Mouse (Mus musculus) CD4-positive helper T cell, adult 2 months (primary cell): Measurements from ENCODE around the gene Gpr179.
"Not testable (repeated sequence)": the region's sequence is repeated elsewhere in the genome, so short reads cannot be mapped to it uniquely, and the experiment has no call there.

Experiments
- DNase-seq: peaks from one replicate; pipeline ENCODE4 v3.0.0-alpha.2; 2012; ENCODE audit warnings: low read depth, missing footprints, low spot score

Gene Gpr179

DNA sequence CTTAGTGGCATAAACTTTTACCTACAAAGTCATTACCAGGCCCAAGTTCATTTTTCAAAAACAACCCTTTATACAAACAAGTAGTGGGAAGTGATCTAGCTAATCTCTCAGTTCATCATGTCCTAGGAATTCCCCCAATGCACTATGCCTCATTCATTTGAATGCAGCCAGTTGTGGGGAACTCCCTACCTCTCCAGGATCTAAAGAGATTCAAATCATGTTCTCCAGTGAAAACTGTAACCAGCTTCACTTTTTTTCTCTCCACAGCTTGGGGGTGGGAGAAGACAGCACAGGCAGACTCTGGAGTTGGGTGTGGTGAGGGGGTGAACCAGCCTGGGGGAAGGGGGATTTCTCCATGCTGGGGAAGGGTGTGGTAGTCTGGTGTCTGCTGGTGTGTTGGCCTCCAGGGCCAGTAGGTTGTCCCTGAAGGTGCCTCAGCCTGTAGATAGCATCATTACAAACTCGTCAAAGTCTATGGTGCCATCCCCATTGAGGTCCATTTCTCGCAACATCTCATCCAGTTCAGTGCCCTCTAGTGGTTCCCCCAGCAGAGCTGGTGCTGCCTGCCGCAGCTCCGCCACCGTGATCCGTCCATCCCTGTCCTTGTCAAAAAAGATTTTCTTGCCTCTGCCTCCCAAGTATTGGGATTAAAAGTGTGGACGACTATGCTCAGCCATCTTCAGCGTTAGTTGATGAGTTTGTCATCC lies 29.8 kb downstream of the Gpr179 start:
- DNase-seq: peak; percentile 53

DNA sequence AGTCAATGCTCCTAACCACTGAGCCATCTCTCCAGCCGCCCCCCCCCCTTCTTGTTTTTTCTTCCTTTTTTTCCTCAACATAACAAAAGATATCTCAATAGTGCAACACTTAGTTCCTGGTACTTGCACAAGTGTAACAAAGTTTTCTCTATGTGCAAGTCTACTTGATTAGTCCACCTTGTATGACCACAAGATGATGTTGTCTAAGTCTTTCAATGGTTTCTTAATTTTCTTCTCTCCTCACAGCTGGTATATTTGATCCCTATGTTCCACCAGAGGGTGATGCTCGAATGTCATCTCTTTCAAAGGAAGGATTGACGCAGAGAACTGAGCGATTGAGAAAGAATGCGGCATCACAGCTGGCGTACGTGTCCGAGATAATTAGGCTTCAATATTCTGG lies 30.7 kb downstream of the Gpr179 start:
- DNase-seq: no peak

- DNase-seq: peak; percentile 99
Observed at GRCm38 (mm10) chr11:97315504-97316503, 36.1 kb downstream of the Gpr179 start, which contains the start of gene Mrpl45. Gene Mrpl45, plus strand, starts transcription at chr11:97315716.

DNA sequence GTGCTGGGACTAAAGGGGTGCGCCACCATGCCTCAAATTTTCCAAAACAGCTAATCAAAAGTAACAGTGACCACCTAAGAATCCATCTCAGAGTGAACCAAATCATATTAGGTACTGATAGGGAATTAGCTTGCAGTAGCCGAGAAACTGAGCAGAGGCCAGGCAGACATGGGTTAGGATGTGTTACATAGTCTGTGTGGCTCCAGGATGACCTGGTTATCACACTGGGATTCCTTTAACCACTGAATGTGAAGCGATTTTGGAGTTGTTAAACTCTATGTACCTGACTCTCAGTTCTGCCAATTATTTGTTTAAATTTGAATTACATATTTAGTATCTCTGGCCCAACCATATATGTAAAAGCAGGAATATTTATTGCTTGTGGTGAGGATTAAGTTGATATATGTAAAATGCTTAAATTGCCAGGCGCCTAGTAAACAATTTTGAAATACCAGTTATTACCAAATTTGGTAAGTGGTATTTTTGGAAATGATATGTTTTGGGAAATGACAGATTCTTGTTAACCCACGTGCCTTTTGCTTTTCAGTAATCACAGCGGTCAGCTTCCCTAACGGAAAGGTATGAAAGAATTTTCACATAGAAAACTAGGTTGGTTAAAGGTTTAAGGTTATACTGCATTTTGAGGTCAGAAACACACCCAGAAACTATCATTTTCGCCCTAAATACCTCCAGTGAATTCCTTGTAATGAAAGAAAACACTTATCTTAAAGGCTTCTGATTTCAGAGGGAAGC lies 37.0 kb downstream of the Gpr179 start:
- no peak for DNase-seq

- DNase-seq: peak; percentile 23
Observed at GRCm38 (mm10) chr11:97314110-97314509, 37.8 kb downstream of the Gpr179 start.

DNA sequence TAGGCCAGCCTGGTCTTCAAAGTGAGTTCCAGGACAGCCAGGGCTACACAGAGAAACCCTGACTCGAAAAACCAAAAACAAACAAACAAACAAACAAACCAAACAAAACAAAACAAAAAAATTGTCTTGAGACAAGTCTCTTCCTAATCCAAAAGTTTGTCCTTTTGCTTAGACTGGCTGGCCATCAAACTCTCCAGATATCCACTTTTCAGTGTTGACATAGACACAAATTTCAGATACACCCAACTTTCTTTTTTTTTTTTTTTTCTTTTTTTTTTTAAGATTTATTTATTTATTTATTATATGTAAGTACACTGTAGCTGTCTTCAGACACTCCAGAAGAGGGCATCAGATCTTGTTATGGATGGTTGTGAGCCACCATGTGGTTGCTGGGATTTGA lies 39.0 kb downstream of the Gpr179 start:
- not testable (repeated sequence) for DNase-seq

DNA sequence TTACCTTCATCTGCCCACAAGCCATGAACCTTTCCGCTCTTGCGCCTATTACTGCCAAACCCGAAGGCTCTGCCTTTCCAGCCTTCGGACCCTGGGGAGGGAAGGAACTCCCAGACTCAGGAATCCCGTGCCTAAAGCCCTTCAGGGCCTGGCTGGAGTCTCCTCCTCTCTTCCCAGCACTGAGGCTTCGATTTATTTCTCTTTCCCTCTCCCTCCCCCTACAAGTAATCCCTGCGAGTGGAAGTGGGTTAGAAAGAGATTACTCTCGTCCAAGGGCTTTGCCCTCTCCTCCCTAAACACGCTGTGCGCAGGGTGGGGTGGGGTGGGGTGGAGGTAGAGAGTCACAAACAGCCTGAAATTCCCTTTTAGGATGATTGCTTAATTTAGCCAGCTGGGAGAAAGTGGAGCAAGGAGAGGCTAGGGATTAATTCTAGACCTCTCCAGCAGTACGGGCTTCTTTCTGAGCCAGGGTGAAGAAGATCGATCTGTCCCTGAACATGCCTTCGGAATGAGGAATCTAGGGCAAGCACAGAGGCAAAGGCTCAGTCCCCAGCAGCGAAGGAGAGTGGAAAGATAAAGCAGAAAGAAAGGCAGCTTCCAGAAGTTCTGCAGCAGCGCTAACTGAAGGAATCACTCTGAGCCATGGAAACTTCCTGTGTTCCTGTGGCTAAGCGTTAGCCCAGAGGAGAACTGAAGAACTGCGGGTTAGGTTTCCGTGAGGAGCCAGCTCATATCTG lies 40.8 kb downstream of the Gpr179 start:
- DNase-seq: no peak

DNA sequence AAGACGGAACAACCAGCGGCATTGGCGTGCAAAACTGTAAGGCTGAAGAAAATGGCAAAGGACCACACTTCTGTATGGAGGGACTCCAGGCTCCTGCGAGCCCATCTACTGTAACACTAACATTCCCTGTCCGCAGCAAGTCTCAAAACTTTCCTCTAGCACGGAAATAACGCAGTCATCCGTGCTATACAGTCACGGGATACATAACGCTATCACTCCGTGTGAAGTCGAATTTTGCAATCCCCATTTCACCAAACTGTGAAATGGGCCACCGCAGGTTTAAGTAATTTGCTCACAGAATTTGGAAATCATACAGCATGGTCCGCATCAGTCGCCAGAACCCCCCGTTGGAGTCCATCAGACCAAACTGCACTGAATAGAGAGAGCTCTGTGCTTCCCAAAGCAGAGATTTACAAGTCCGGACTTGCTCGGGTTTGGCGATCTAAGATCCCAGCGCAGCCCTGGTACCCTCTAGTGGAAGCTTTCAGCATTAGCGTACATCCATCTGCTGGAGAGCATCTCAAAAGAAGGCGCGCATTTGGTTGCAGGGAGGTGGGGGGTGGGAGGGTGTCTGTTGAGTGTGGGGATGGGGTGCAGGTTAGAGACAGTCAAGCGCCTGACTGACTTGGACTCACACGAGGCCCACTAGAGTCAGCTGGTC lies 41.8 kb downstream of the Gpr179 start:
- peak; percentile 83 for DNase-seq

DNA sequence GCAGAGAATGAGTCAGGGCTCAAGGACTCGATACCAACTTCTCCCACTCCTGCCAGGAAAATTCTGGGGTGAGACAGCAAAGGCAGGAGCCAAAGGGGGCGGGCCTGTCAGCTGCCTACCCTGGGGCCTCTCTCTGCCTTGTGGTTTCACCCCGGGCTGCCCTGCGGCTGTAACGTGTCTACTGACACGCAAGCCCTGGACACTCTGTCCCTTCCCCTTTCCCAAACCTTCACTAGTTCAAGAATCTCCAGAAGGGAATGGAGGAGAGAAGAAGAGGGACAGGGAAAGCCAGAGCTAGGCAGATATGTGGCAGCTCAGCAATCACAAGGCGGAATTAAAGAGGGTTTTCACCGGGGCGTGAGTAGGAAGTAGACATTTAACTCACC lies 42.4 kb downstream of the Gpr179 start:
- DNase-seq: peak; percentile 40

DNA sequence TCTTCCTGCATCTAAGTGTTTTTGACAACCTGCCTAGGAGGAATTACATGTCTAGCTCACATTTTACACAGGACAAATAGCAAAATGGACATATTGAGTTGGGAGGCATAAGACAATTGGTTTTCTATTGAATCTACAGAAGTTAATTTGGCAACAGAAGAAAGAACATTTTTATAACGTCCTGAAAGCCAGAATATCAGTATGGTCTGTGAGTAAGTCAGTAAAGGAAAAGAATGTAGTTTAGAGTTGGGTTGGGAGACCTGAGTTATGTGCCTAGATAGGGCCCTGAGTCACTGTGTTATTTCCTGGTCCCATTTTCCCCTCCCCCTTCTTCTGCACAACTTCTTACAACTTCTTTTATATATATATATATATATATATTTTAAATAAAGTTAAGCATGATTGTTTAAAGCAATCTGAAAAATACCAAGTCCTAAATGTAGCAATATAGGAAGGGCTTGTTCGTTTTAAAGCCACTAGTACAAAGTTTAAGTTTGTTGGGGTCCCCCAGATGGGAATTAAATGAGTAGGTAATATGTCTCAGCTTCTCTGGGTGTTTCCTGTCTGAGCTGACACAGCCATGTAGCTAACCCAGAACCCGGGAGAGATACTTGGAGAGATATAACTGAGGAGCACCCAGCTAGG lies 42.9 kb downstream of the Gpr179 start:
- DNase-seq: no peak

- DNase-seq: no peak
Observed at GRCm38 (mm10) chr11:97307294-97308069, 44.4 kb downstream of the Gpr179 start.

- no peak for DNase-seq
Observed at GRCm38 (mm10) chr11:97304631-97305030, 47.2 kb downstream of the Gpr179 start.

DNA sequence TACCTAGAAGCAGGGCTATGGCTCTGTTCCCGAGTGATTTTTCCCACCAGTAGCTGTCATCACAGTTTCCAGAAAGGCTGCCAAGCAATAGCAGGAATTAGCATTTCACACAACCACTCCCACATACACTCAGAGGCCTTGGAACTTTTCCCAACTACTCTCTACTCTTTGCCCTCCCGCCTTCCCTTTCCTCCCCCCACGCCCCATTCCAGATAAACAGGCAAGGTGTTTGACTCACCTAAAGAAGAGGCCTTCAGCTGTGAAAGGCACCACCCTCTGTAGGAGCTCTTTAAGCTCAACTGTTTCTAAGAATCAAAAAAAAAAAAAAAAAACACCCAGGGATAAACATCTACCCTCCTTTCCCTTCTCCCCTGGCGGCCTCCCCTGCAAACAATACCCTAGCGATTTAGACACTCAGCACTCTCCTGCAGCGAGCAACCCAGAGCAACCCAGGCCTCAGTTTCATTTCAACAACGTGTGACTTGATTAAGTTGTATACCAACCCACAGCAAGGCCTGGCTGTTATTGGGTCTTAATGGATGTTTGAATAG lies 49.6 kb downstream of the Gpr179 start:
- no peak for DNase-seq

- DNase-seq: no peak
Observed at GRCm38 (mm10) chr11:97301406-97301805, 50.5 kb downstream of the Gpr179 start.

DNA sequence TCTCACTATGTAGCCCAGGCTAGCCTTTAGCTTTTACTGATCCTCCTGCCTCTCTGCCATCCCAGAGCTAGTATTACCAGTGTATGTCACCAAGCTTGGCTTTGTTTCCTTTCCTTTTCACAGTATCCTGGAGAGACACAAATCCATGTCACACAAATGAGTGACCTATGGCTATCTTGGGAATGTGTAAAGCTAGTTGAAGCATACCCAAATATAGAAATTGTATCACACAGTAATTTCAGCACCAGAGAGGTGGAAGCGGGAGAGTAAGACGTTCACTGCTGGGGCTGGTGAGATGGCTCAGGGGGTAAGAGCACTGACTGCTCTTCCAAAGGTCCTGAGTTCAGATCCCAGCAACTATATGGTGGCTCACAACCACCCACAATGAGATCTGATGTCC lies 51.9 kb downstream of the Gpr179 start:
- no peak for DNase-seq

DNA sequence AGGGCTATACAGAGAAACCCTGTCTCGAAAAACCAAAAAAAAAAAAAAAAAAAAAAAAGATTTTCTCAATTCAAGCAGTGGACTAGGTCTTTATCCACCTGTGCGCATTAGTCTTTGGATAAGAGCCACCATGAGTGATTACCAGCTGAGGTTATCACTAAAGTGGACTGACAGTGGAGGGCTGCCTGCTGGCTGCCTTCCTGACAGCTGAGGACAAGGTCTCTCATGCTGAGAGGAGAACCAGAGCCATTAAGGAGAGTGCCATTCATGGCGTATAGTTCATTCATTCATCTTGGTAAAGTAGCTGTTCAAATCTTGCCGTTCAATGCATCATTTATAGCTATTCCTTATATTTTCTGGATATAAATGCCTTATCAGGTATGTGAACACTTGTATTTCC lies 55.3 kb downstream of the Gpr179 start:
- DNase-seq: no peak

- DNase-seq: no peak
Observed at GRCm38 (mm10) chr11:97292731-97293130, 59.1 kb downstream of the Gpr179 start.

DNA sequence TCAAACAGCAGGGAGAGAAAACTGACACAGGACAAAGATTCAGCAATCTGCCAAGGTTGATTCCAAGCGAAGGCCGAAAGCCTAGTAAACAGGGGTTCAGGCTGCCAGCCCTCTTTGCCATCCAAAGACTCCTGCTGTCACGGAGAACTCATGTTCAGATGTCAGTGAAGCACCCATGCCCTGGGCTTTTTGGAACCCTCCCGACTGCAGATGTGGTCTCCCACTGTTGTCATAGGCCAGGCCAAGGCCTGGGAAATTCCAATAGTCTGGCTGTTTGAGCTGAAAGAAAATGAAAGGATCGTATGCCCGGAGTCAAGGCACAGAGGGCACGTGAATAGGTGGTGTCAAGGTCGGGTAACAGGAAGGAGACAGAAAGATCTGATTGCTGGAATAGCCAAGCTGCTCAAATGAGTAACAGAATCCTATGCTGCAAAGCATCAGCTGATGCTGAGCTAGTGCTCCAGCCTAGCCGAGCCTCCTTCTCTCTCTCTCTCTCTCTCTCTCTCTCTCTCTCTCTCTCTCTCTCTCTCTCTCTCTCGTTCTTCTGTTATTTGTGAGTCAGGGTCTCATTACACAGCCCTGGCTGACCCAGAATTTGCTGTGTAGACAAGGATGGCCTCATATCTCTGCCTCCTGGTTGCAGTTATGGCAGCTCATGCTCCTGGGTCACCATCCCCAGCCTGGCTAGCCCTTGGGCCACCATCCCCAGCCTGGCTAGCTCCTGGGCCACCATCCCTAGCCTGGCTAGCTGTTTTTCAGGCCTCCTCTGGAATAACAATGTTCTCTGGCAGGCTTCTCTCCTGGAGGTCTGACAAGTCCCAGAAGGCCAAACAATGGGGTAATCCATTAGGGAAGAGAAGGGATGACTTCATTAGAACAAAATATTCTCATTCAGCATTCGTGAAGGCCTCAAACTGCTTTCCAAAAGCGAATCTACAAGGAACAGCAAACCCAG lies 62.3 kb downstream of the Gpr179 start:
- no peak for DNase-seq
